Mouse (Mus musculus): ENCODE data around the gene Syt16. TPM values are rescaled to one million over a fixed set of nuclear protein-coding genes. Genes with fewer than 3 reads are reported as not detected.

The Syt16 gene
- total RNA-seq, 4 experiments from 2014 or later: 0.26 to 3.0 (median 1.0) TPM

- DNase-seq: peak; percentile 50
Observed at GRCm38 (mm10) chr12:74013739-74014138, 16.3 kb downstream of the Syt16 start.

- DNase-seq: peak; percentile 12
Observed at GRCm38 (mm10) chr12:74014739-74015270, 17.3 kb downstream of the Syt16 start.

GRCm38 (mm10) chr12:74015491-74015890, 18.0 kb downstream of the Syt16 start:
- DNase-seq: no peak

- no peak for DNase-seq
Observed at GRCm38 (mm10) chr12:74023260-74023659, 25.8 kb downstream of the Syt16 start.

- no peak for DNase-seq
Observed at GRCm38 (mm10) chr12:74024912-74025311, 27.5 kb downstream of the Syt16 start.

- no peak for DNase-seq
Observed at GRCm38 (mm10) chr12:74043225-74043624, 45.8 kb downstream of the Syt16 start.

- DNase-seq: no peak
Observed at GRCm38 (mm10) chr12:74043755-74044154, 46.3 kb downstream of the Syt16 start.

- DNase-seq: no peak
Observed at GRCm38 (mm10) chr12:74044241-74044640, 46.8 kb downstream of the Syt16 start.

GRCm38 (mm10) chr12:74055336-74055931, 58.0 kb downstream of the Syt16 start:
- no peak for DNase-seq

- no peak for DNase-seq
Observed at GRCm38 (mm10) chr12:74056162-74056561, 58.7 kb downstream of the Syt16 start.

GRCm38 (mm10) chr12:74062547-74062946, 65.1 kb downstream of the Syt16 start:
- DNase-seq: no peak

GRCm38 (mm10) chr12:74068912-74069311, 71.5 kb downstream of the Syt16 start:
- no peak for DNase-seq

GRCm38 (mm10) chr12:74075590-74075989, 78.1 kb downstream of the Syt16 start:
- no peak for DNase-seq

- DNase-seq: no peak
Observed at GRCm38 (mm10) chr12:74076091-74076490, 78.6 kb downstream of the Syt16 start.

GRCm38 (mm10) chr12:74081122-74081521, 83.7 kb downstream of the Syt16 start:
- no peak for DNase-seq

- DNase-seq: no peak
Observed at GRCm38 (mm10) chr12:74084389-74084788, 86.9 kb downstream of the Syt16 start.

GRCm38 (mm10) chr12:74087086-74087485, 89.6 kb downstream of the Syt16 start:
- no peak for DNase-seq

- DNase-seq: no peak
Observed at GRCm38 (mm10) chr12:74089342-74090131, 92.1 kb downstream of the Syt16 start.

- no peak for DNase-seq
Observed at GRCm38 (mm10) chr12:74092546-74092945, 95.1 kb downstream of the Syt16 start.

GRCm38 (mm10) chr12:74093110-74093509, 95.6 kb downstream of the Syt16 start:
- DNase-seq: no peak

GRCm38 (mm10) chr12:74094701-74095100, 97.2 kb downstream of the Syt16 start:
- DNase-seq: no peak

- DNase-seq: no peak
Observed at GRCm38 (mm10) chr12:74098572-74099290, 101.3 kb downstream of the Syt16 start.
